Comparison of ENCODE assay signal across 22 mouse cellular contexts in genomic region chr7:3373754-3374153, GRCm38 (mm10). TPM values are rescaled to one million over a fixed set of nuclear protein-coding genes. Genes with fewer than 3 reads are reported as not detected.
"Had no signal": no experiment of that assay in that cellular context is flagged by ENCODE, and none has a peak within 500 bp of the region (broad histone marks: within the 10 kb centered on the region; RNA-seq: fewer than 3 reads in every experiment).

No protein-coding gene starts in this region.

- DNase-seq: kidney, adult 11 months; kidney, postnatal 14 days; kidney, postnatal 4 days; layer of hippocampus, adult 9-11 months; liver, embryonic 13.5 days; lung, embryonic 14.5 days; right cerebral cortex, adult 18-20 months; right cerebral cortex, postnatal 14 days; right cerebral cortex, postnatal 4 days; thymus, adult 2 months; thymus, postnatal 14 days; thymus, postnatal 4 days had no signal

- H3K4me3 ChIP-seq: intestine, embryonic 15.5 days; left cerebral cortex, adult 2 months; liver, embryonic 13.5 days; midbrain, embryonic 12.5 days; midbrain, embryonic 15.5 days; neural tube, embryonic 12.5 days; neural tube, embryonic 15.5 days had no signal

- H3K27ac ChIP-seq: intestine, embryonic 15.5 days; left cerebral cortex, adult 2 months; liver, embryonic 13.5 days; macrophage; midbrain, embryonic 12.5 days; midbrain, embryonic 15.5 days; neural tube, embryonic 12.5 days; neural tube, embryonic 15.5 days; stomach, postnatal 0 days had no signal

RNA-seq across cellular contexts. Expression of gene Cacng8, which starts 16.7 kb away (rescaled TPM):
- total RNA-seq: liver, adult 2 months; megakaryocyte, adult 5-6 weeks had no signal

RNA-seq across cellular contexts. Expression of gene Cacng7, which starts 41.0 kb away (rescaled TPM):
- total RNA-seq: megakaryocyte, adult 5-6 weeks had no signal

RNA-seq across cellular contexts. Expression of gene Cacng6, which starts 50.2 kb away (rescaled TPM):
- total RNA-seq: megakaryocyte, adult 5-6 weeks had no signal
